Mouse (Mus musculus): Measurements from ENCODE around the gene Arfgap3. TPM values are rescaled to one million over a fixed set of nuclear protein-coding genes. Genes with fewer than 3 reads are reported as not detected.
A peak's percentile ranks its signal among the peaks of the same experiment; 100 is the strongest.
"Not testable (repeated sequence)": the region's sequence is repeated elsewhere in the genome, so short reads cannot be mapped to it uniquely, and the experiment has no call there.

The Arfgap3 gene
- polyA plus RNA-seq, 1 experiment, result not detected

DNA sequence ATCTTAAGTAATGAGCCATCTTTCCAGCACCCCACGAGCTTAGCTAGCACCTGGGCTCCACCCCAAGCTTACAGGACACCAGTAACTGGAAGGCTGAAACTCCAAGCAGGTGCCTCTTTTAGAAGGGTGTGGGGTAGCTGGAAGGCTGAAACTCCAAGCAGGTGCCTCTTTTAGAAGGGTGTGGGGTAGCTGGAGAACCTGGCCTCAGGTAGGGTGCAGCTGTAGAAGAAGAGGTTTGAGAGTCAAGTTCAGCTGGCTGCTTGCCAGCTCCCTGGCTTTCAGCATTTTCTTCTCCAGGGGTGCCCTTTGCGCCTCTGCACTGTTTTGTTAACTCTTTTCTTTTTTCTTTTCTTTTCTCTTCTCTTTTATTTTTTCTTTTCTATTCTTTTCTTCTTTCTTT is 18.2 kb upstream of the Arfgap3 start:
- peaks cover 8% of the 10 kb centered on the region for H3K4me1 ChIP-seq (ENCODE audit: control insufficient read depth, insufficient read depth, low read length)
- H3K4me3 ChIP-seq (ENCODE audit: insufficient read depth, low read depth, low read length), result no peak overlapping the region
- H3K27ac ChIP-seq (ENCODE audit: insufficient read depth, low read depth, low read length), result no peak overlapping the region
- TF ChIP-seq CTCF (IDR thresholded peaks at IDR 0.05; ENCODE audit: insufficient read depth, low read depth, low read length), result no peak
- no peak for TF ChIP-seq POLR2A (IDR thresholded peaks at IDR 0.05; ENCODE audit: insufficient read depth, low read depth, low read length)
- 55% methylated on average over 2 of the region's 2 CpGs for WGBS

DNA sequence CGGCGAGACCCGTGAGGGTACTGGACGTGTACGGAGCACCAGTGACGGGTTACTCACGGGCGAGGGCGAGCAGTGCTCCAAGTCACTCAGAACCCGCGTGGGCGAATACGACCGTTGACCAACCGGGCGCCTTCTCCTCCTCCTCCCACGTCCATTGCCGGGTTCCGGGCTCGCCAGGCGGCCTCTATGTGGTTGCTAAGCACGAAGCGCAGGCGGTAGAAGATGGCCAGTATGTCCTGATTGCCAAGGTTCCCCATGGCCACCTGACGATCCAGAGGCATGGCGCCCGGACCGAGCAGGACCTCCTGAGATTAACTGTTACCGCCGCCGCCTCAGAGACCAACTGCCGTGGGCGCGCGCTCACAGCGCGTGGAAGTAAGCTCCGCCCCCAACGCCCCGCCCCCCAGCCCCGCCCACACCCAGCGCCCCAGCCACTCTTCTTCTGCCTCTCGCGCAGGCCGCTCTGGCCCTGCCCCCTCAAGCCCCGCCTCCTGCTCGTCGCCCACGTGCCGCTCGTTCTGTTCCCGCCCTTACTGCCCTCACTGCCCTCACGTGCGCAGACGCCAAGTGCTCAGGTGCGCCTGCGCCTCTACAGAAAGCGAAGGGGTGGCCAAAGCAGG is 17.0 kb upstream of the Arfgap3 start:
- no peak for TF ChIP-seq POLR2A (IDR thresholded peaks at IDR 0.05; ENCODE audit: insufficient read depth, low read depth, low read length)
- no peak for TF ChIP-seq CTCF (IDR thresholded peaks at IDR 0.05; ENCODE audit: insufficient read depth, low read depth, low read length)
- Histone ChIP-seq H3K27ac (ENCODE audit: insufficient read depth, low read depth, low read length) (no peak overlapping the region), H3K4me1 (ENCODE audit: control insufficient read depth, insufficient read depth, low read length) (peaks cover 8% of the 10 kb centered on the region), H3K4me3 (ENCODE audit: insufficient read depth, low read depth, low read length) (peak overlapping the region; percentile 48)
- 20% methylated on average over 56 of the region's 58 CpGs for WGBS

DNA sequence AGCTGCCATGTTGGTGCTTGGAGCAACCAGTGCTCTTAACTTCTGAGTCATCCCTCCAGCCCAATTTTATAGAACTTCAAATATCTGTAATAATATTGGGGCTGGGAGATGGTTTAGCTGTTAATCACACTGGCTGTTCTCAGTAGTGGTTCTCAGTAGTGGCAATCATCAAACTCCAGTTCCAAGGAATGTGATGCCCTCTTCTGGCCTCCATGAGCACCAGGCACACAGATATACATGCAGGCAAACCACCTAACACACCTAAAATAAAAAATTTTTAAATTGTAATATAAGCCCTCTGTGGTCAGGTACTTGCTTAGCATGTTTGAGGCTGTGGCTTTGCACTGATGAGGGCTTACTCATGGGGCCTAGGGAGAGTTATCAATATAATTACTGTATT is 15.7 kb upstream of the Arfgap3 start:
- no peak for TF ChIP-seq POLR2A (IDR thresholded peaks at IDR 0.05; ENCODE audit: insufficient read depth, low read depth, low read length)
- TF ChIP-seq CTCF (IDR thresholded peaks at IDR 0.05; ENCODE audit: insufficient read depth, low read depth, low read length), result no peak
- Histone ChIP-seq H3K4me1 (ENCODE audit: control insufficient read depth, insufficient read depth, low read length) (peaks cover 8% of the 10 kb centered on the region), H3K4me3 (ENCODE audit: insufficient read depth, low read depth, low read length) (no peak overlapping the region), H3K27ac (ENCODE audit: insufficient read depth, low read depth, low read length) (no peak overlapping the region)

DNA sequence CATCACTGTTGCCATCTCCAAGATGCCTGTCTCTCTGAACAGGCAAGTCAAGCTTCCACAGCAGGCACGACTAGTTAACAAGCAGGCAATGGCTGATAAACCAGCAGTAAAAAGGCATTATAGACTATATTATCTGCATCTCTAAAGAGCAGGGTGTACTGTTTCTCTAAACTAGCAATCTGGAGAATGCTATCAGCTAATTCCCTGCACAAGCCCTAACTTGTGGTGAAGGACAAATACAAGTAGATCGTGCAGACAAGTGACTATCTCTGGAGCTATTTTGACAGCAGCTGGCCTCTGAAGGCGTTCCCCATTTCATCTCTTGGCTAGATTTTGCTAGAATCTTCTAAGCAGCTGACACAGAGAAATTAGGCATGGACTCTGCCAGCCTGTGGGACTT is 14.1 kb upstream of the Arfgap3 start:
- WGBS, result 61% methylated on average over 3 of the region's 3 CpGs
- no peak overlapping the region for H3K4me3 ChIP-seq (ENCODE audit: insufficient read depth, low read depth, low read length)
- peaks cover 8% of the 10 kb centered on the region for H3K4me1 ChIP-seq (ENCODE audit: control insufficient read depth, insufficient read depth, low read length)
- no peak overlapping the region for H3K27ac ChIP-seq (ENCODE audit: insufficient read depth, low read depth, low read length)
- TF ChIP-seq POLR2A (IDR thresholded peaks at IDR 0.05; ENCODE audit: insufficient read depth, low read depth, low read length) (no peak), CTCF (IDR thresholded peaks at IDR 0.05; ENCODE audit: insufficient read depth, low read depth, low read length) (no peak)

DNA sequence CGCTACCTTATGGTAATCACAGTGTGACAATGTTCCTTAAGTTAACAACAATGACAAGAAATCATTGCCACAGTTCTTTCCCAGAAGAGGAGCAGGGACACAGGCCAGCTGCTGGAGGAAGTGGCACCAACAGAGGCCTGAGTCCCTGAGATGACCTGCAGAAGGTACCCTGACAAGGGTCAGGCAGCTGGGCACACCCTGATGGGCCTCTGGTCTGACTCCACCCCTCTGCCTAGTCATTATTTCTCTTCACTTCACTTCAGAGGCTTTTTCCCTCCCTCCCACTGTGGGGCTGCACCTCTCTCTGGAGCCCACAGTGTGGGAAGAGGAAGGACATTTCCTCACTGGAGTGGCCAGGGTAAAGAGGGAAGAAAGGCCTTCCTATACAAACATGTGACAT is 12.8 kb upstream of the Arfgap3 start:
- not testable (repeated sequence) for H3K27ac ChIP-seq (ENCODE audit: insufficient read depth, low read depth, low read length); H3K4me3 ChIP-seq (ENCODE audit: insufficient read depth, low read depth, low read length); H3K4me1 ChIP-seq (ENCODE audit: control insufficient read depth, insufficient read depth, low read length)
- WGBS, result 93% methylated on average over 1 of the region's 1 CpGs

DNA sequence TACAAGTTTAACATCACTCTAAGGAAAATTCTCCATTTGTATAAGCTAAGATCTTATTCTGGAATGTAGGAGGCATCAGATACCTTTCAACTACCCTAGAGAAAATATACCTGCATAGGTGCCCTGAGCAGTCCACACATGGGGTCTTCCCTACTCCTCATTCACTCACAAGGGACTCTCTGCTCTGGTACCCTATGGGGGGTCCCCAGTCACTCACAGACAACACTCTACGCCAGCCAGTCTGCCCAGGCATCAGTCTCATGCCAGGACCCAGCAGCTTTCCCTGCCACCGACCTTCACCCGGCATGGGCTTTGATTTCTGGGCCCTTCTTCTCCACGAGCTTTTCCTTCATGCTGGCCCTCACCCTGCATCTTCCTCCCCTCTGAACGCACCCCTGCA is 10.9 kb upstream of the Arfgap3 start:
- WGBS, result 61% methylated on average over 5 of the region's 5 CpGs
- H3K4me1 ChIP-seq (ENCODE audit: control insufficient read depth, insufficient read depth, low read length); H3K27ac ChIP-seq (ENCODE audit: insufficient read depth, low read depth, low read length); H3K4me3 ChIP-seq (ENCODE audit: insufficient read depth, low read depth, low read length): not testable (repeated sequence)

DNA sequence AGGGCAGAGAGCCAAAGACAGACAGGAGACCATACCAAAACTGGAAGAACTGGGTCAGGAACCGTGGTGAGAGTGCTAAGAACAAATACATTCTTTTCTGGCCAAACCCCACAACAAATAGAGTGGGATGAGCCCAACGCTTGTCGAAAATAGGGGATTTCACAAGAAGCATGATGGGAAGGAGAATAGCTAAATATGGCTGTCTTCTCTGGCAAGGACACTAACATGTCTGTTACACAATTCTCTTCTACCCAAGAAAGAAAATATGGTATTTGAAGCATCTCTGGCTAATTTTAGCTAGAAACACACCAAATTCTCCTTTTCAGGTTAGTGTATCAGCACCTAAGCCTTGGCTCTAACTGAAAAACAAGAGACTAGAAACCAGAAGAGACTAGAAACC is 10.1 kb upstream of the Arfgap3 start:
- Histone ChIP-seq H3K27ac (ENCODE audit: insufficient read depth, low read depth, low read length) (no peak overlapping the region), H3K4me1 (ENCODE audit: control insufficient read depth, insufficient read depth, low read length) (no peaks in the 10 kb centered on the region), H3K4me3 (ENCODE audit: insufficient read depth, low read depth, low read length) (no peak overlapping the region)
- TF ChIP-seq POLR2A (IDR thresholded peaks at IDR 0.05; ENCODE audit: insufficient read depth, low read depth, low read length), result no peak
- no peak for TF ChIP-seq CTCF (IDR thresholded peaks at IDR 0.05; ENCODE audit: insufficient read depth, low read depth, low read length)
- WGBS, result 59% methylated on average over 3 of the region's 3 CpGs

DNA sequence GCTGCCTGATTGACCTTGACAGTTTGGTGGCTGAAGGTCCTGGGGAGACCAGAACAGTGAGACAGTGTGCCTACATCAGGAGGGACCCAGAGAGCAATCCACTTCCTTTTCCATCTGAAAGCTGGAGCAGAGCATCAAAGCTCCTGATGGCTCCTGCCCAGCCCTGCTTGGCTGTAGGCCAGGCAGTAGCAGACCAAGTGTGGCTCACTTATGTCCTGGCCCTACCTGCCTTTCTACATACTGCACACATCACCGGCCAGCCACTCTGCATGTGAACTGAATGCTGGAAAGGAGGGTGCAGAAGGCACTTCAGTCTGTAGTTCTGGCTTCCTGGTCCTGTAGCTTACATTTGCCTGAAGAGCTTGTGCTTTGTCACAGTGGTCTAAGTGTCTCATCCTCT is 8.4 kb upstream of the Arfgap3 start:
- 88% methylated on average over 1 of the region's 1 CpGs for WGBS
- H3K4me1 ChIP-seq (ENCODE audit: control insufficient read depth, insufficient read depth, low read length), result no peaks in the 10 kb centered on the region
- H3K4me3 ChIP-seq (ENCODE audit: insufficient read depth, low read depth, low read length), result no peak overlapping the region
- no peak overlapping the region for H3K27ac ChIP-seq (ENCODE audit: insufficient read depth, low read depth, low read length)
- TF ChIP-seq POLR2A (IDR thresholded peaks at IDR 0.05; ENCODE audit: insufficient read depth, low read depth, low read length) (no peak), CTCF (IDR thresholded peaks at IDR 0.05; ENCODE audit: insufficient read depth, low read depth, low read length) (no peak)

DNA sequence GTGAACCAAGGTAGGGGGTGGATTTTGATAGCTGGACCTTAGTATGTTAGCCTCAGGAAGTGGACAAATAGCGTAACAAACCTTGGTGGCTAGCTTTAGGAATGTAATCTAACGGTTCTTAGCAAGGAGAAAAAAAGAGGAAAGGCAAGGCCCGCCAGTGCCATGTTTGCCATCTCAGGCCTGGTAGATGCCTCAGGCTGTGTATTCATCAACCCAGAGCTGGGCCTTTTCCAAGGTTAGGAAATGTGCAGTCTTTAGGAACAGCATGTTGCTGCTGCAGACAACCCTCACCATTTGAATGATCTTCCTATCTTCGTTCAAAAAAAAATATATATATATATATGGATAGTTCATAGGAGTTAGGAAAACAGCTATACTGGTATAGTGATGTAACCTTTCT is 1.5 kb upstream of the Arfgap3 start:
- 93% methylated on average over 4 of the region's 4 CpGs for WGBS
- TF ChIP-seq POLR2A (IDR thresholded peaks at IDR 0.05; ENCODE audit: insufficient read depth, low read depth, low read length), result no peak
- no peak for TF ChIP-seq CTCF (IDR thresholded peaks at IDR 0.05; ENCODE audit: insufficient read depth, low read depth, low read length)
- Histone ChIP-seq H3K4me1 (ENCODE audit: control insufficient read depth, insufficient read depth, low read length) (peaks cover 11% of the 10 kb centered on the region; the same call in 1 of the 2 replicates), H3K27ac (ENCODE audit: insufficient read depth, low read depth, low read length) (no peak overlapping the region), H3K4me3 (ENCODE audit: insufficient read depth, low read depth, low read length) (no peak overlapping the region)

DNA sequence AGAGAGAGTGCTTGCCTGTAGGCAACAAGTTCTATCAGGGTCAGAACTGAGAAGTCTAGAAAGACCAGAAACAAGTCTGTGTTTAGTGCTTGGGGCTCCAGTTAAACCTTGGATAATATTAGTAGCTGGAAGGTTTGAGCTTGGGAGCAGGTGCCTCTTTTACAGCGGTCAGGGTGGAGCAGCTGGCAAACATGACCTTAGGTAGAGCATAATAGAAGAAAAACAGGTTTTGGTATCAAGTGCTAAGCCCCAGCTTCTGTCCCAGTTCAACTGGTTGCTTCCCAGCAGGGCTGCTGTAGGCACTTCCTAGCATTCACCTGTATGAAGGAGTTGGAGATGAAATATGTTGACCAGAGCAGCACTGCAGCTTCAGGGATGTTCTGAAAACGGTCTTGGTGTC is 812 bp upstream of the Arfgap3 start:
- H3K4me3 ChIP-seq (ENCODE audit: insufficient read depth, low read depth, low read length), result no peak overlapping the region
- H3K4me1 ChIP-seq (ENCODE audit: control insufficient read depth, insufficient read depth, low read length), result peaks cover 11% of the 10 kb centered on the region; the same call in 1 of the 2 replicates
- TF ChIP-seq CTCF (IDR thresholded peaks at IDR 0.05; ENCODE audit: insufficient read depth, low read depth, low read length), result no peak
- no peak for TF ChIP-seq POLR2A (IDR thresholded peaks at IDR 0.05; ENCODE audit: insufficient read depth, low read depth, low read length)
- H3K27ac ChIP-seq (ENCODE audit: insufficient read depth, low read depth, low read length), result no peak overlapping the region
- 75% methylated on average over 2 of the region's 2 CpGs for WGBS
